Mouse (Mus musculus) layer of hippocampus, postnatal 10 days (tissue): ENCODE measurements around the gene Prkg1. TPM values are rescaled to one million over a fixed set of nuclear protein-coding genes. Genes with fewer than 3 reads are reported as not detected.
"Not testable (repeated sequence)": the region's sequence is repeated elsewhere in the genome, so short reads cannot be mapped to it uniquely, and the experiment has no call there.

Source experiments
- DNase-seq, 2 experiments: peaks; one replicate each; pipeline ENCODE4 v3.0.0; 2021; ENCODE audit warnings: low spot score in 2 of 2
- total RNA-seq, 2 experiments: library from RNA; stranded (reverse); gene quantifications; 2 replicates each; pipeline ENCODE4 v1.2.3; 2021

The Prkg1 gene
- total RNA-seq, 2 experiments from 2014 or later: 21.7 to 23.2 TPM

GRCm38 (mm10) chr19:31442311-31442710 is 322.5 kb downstream of the Prkg1 start:
- DNase-seq: no peak

GRCm38 (mm10) chr19:31433446-31433845 is 331.4 kb downstream of the Prkg1 start:
- DNase-seq: no peak

DNA sequence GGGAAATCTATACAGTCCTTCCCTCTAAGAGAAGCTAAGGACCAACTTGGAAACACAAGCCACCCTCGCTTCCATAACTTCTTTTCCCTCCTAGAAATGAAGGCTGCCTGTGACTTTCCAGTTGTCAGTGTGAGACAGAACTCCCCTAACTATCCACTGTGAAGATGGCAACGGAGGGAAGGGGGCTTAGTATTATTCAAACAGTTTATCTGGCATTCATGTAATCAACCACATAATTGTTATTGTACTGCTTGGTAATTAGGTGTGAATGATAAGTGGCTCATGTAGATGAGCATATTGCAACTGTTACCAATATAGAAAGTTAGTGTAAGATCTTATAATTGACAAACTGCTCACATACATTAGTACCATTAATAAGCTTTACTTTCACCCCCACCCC is 333.4 kb downstream of the Prkg1 start:
- no peak for DNase-seq

- DNase-seq: no peak
Measured at GRCm38 (mm10) chr19:31426142-31426541, 338.7 kb downstream of the Prkg1 start.

GRCm38 (mm10) chr19:31425199-31425598 is 339.6 kb downstream of the Prkg1 start:
- DNase-seq: no peak

- DNase-seq: no peak
Measured at GRCm38 (mm10) chr19:31424319-31424718, 340.5 kb downstream of the Prkg1 start.

DNA sequence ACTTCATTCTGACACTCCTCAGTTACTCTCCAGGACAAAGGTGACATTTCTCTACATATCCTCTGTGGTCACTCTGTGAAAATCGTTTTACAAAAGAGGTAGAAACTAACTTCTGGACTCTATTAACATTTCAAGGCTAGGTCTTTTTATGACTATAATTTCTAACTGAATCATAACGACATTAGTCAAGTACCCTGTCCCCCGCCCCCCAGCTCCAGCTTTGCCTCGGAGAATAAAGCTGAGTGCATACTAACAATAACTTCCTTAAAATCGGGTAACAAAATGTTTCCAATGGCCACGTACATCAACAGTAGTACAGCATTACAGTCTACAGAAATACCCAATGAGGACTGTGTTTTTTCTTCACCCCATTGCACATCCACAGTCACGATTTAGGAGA is 351.3 kb downstream of the Prkg1 start:
- DNase-seq: no peak

- DNase-seq: no peak
Measured at GRCm38 (mm10) chr19:31396096-31396495, 368.7 kb downstream of the Prkg1 start.

DNA sequence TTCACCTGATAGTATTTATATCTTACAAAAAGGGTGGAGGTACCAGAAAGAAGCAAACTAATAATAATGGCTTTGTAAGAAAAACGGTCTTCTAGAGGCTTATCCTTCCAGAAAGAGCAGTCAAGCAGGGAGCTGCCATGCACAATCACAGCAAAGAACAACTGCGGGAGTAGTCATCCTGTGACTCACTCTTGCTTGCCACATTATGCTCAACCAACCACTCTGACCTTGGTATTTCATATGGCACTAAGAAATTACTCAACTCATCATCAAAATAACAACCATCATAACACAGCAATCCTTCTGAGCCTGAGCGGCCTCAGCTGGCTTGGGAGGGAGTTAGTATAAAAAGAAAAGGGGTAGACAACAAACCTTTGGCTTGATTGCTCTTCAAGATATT is 379.5 kb downstream of the Prkg1 start:
- DNase-seq: no peak

GRCm38 (mm10) chr19:31383881-31384280 is 381.0 kb downstream of the Prkg1 start:
- peak; percentile 12 to 29 for DNase-seq

GRCm38 (mm10) chr19:31370106-31370505 is 394.7 kb downstream of the Prkg1 start:
- no peak for DNase-seq

DNA sequence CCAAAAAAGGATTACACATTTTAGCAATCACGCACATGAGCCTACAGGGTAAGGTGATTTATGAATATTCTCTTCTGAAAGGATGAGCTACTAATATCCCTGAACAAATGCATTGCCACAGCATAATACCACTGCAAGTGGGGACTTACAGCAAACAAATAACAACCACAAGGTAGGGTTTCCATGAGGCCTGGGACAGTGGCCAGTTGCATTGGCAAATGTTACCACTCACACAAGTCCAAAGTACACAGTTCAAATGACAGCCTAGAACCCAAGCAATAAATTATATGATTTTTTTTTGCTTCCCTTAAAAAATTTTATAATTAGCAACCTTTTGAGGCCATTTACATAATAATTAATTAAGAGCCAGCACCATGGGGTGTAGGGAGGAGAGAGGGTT is 395.7 kb downstream of the Prkg1 start:
- no peak for DNase-seq

DNA sequence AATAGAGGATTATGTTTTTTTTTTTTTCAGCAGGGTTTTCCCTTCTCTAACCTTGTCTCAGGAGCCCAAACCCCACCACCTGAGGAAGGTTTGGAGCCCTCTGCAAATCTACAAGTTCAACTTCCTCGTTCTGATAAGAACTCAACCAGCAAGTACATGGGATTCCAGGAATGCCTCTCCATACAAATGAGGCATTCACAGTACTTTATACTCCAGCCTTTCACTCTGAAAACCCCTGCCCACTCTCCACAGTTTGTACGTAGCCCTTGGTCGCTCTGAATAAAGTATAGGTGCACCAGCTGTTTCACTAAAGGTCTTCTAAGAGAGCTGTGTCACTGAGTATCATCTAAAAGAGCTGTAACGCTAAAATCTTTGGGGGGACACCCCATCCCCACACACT is 402.8 kb downstream of the Prkg1 start:
- no peak for DNase-seq

GRCm38 (mm10) chr19:31361575-31361974 is 403.3 kb downstream of the Prkg1 start:
- no peak for DNase-seq

GRCm38 (mm10) chr19:31361161-31361560 is 403.7 kb downstream of the Prkg1 start:
- peak; percentile 70 to 71 for DNase-seq

- no peak for DNase-seq
Measured at GRCm38 (mm10) chr19:31354959-31355358, 409.9 kb downstream of the Prkg1 start.

DNA sequence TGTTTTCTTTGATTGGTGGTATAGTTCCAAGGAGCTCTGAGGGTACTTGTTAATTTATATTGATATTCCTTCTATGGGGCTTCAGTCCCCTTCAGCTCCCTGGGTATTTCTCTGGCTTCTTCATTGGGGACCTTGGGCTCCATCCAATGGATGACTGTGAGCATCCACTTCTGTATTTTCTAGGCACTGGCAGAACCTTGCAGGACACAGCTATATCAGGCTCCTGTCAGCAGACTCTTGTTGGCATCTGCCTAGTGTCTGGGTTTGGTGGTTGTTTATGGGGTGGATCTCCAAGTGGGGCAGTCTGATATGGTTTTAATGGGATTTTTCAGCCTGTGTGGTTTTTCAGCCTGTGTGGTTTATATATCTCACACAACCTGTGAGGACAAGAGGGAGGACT is 412.0 kb downstream of the Prkg1 start:
- not testable (repeated sequence) for DNase-seq

DNA sequence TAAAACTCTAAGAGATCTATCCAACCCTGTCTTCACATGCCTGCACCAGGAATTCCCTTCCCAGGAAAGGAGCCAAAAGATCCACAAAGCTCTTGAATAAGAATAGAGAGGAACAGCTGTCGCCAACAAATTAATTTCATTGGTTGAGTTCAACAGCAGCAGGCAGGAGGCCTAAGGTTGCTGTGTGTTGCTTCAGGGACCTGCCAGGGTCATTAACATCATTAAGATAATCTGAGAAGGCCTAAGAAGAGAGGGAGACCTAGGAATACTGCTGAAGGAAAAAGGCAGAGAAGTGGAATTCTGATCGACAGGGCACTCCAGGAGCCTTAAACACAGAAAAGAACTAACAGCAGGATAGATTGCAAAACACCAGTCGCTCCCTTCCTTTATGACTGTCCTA is 413.0 kb downstream of the Prkg1 start:
- no peak for DNase-seq

DNA sequence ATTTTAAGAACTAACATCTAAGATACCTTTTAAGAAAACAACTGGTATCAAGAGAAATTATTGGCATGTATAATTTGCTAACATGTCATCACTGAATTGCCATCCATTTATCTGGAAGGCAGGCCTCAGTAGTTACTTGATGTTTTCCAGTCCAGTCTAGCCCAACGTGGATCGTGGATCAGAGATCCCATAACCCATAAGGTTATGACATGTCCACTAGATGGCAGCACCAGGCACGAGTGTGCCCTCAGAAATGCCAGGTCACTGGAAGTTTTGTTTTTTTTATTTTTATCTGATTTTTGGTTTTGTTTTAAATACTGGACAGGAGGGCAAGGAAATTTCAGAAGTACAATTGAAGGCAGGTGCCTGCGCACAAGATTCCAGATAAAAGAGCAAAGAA is 422.7 kb downstream of the Prkg1 start:
- DNase-seq: peak; percentile 25 to 41

DNA sequence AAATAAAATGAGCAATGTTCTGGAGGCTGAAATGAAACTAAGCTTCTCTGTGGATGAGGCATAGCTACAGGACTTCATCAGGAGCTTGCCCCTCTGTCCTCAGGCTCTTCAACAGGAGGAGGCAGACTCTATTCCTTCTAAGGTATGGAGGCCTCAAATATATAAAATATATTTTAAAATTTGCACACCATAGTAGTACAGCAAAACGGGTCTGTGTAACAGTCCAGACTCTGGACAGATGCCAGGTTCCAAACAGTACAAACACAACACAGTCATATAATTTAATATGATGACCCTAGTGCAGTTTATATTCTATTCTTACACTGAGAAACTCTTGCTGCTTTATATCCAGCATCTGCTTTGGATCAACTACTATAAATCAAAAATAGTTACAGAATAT is 423.9 kb downstream of the Prkg1 start:
- DNase-seq: no peak

- DNase-seq: no peak
Measured at GRCm38 (mm10) chr19:31338355-31339101, 426.3 kb downstream of the Prkg1 start.

DNA sequence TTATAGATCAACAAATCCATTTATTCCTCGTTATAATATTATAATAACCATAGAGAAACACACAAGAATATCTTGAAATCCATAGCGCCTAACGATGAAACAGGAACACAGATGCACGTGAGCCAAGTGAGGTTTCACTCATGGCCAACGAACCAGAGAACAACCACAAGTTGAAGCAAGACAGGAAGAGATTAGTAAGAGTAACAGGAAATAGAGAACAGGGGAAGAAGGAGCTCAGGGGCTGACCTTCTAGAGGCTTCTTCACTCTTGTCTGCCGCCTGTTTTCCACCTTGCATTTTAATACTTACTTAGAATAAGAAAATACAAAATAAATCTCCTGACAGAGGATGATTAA is 427.0 kb downstream of the Prkg1 start:
- DNase-seq: no peak

GRCm38 (mm10) chr19:31337163-31337862 is 427.5 kb downstream of the Prkg1 start:
- no peak for DNase-seq
